Mouse (Mus musculus) heart, adult 2 months (tissue): ENCODE data around the gene Hif3a.

Source experiments
- CTCF ChIP-seq: fragments of 200-600 bp; IDR thresholded peaks from 2 replicates; pipeline ENCODE4 v1.8.1; 2022; ENCODE audit warnings: antibody characterized with exemption, mild to moderate bottlenecking, moderate library complexity
- EP300 ChIP-seq: fragments of 200-500 bp; IDR thresholded peaks from 2 replicates; pipeline ENCODE4 v1.6.1; 2011; ENCODE audit warnings: low read depth, low read length, control low read depth; ENCODE audit not compliant: insufficient read depth
- POLR2A ChIP-seq: fragments of 200-500 bp; IDR thresholded peaks from 2 replicates; pipeline ENCODE4 v1.6.1; 2011; ENCODE audit warnings: mild to moderate bottlenecking, low read depth, low read length, control low read depth; ENCODE audit not compliant: insufficient read depth

GRCm38 (mm10) chr7:17082766-17083165 is 20.5 kb upstream of the Hif3a start:
- no peak for TF ChIP-seq CTCF
- no peak for TF ChIP-seq EP300
- no peak for TF ChIP-seq POLR2A
